Mouse (Mus musculus): ENCODE measurements at regions not wholly inside any gene's neighbourhood (a gene's known extent, or its start where the extent isn't known, plus 50 kb on each side); places are given as distances from the start of the nearest gene placed in this dataset.

DNA sequence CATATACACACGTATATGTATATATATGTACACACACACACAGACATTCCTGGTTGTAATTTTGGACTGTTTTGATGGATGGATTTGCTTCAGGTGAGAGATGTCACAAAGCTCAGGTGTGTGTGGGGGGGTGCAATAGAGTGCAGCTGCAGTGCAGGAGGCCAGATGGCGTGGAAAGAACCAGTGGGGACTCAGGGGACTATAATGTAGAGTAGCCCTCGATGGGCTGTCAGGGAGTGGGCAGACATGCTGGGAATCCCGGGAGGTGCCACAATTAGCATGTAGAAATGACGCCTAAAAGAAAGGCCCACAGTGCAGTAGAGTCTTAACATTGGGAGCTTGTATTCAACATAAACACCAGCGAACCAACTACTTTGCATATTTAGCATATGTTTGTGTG lies 763.5 kb upstream of the Car8 start:
- no peak for DNase-seq

- DNase-seq = no peak
Observed at GRCm38 (mm10) chr4:8998606-8999005, 759.8 kb upstream of the Car8 start.

- no peak for DNase-seq
Observed at GRCm38 (mm10) chr4:8992171-8992570, 753.3 kb upstream of the Car8 start.

DNA sequence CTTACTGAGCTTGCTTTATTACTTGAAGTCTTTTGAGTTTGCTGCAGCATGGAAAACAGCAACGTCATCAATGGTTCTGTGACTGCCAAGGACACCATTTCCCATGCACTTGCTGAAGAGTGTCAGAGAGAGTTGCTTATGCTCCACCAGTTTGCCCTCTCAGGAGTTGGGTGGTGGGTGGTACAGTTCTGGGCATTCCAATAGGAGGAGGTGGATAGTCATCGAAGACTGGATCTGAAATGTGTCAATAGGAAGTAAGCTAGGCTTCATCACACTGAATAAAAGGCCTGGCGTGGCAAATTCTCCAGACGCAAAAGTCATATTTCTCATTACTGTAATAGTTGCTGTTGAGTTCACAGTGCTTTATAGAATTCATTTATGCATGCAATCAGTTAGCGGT lies 751.7 kb upstream of the Car8 start:
- DNase-seq = no peak

GRCm38 (mm10) chr4:8989614-8990013 lies 750.8 kb upstream of the Car8 start:
- DNase-seq = no peak

- DNase-seq = no peak
Observed at GRCm38 (mm10) chr4:8989110-8989509, 750.3 kb upstream of the Car8 start.

DNA sequence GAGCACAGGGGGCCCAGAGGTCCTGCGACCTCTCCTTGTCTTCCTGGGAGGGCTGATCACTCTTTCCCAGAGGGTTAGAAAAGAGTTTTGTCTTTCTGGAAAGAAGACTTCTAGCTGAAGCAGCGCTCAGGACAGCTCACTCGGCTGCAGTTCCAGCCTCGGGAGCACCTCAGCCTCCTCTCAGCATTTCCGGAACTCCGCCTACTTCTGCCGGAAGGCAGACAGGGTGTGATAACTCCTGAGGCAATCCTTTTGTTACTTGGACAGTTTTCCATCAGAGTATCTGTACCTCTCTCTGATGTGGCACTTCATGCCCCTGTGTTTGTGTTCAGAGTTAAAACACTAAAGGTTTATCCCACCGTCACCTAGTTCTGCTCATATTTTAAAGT lies 749.5 kb upstream of the Car8 start:
- no peak for DNase-seq

DNA sequence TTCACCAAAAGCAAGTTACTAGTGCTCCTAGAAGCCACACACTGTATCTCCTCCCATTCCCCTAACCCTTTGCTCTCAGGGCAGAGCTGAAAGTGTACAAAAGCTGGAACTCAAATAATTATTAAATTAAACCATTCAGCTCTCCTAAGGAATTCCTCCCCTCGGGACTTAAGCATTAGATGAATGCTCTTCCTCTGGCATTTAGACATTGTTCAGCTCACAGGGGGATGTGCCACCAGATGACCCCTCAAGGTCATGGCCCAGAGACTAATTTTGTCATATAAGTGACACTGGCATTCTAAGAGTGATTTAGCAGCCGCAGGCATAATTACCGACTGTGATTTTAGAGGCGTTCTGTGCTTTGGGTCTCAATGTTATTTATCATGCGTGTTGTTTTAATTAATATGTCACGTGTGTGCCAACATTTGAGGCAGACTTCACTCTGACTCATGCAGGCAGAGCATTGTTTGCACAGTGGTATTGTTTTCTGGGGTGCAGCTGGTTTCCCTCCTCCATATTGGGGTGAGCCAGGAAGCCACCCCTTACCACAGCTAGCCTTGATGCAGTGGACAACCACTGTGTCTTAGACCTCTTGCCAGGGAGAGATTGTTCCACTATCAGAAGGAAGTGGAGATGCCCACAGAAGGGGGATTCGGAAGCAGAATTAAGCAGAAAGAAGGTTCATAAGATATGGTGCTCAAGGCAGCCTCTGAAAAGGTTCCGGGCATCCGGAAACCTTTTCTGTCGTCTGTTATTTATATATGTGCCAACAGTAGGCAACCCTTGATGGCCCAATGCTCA lies 748.9 kb upstream of the Car8 start:
- DNase-seq = no peak

DNA sequence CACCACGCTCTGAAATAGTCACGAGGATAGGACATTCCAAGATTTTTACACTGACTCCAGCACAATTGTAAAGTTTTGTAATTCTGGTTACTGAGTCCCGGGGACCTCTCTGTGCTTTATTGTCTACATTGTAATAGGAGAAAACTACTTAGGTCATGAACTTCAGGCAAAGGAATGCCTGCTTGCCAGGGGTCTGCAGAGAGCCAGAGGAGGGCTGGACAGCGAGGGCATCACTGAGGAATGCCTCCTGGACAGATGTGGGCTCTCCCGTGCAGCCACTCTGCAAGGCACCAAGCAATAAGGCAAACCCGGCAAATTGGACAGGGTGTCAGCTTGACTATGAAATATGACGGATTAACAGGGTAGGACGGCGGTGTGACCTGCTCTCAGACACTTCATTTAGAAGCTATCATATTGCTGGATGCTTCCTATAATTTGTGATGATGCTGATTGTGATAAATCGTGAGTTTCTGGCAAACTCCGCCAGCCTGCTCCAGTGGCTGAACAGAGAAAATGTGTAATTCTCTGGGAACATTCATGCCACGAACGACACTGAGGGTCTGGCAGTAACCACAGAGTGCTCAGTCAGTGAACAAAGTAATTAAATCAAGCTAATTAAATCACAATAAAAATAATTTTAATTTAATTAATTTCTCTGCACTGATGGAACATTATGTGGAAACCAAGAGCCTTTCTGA lies 747.7 kb upstream of the Car8 start:
- DNase-seq = no peak

GRCm38 (mm10) chr4:8984059-8984606 lies 745.3 kb upstream of the Car8 start:
- no peak for DNase-seq

DNA sequence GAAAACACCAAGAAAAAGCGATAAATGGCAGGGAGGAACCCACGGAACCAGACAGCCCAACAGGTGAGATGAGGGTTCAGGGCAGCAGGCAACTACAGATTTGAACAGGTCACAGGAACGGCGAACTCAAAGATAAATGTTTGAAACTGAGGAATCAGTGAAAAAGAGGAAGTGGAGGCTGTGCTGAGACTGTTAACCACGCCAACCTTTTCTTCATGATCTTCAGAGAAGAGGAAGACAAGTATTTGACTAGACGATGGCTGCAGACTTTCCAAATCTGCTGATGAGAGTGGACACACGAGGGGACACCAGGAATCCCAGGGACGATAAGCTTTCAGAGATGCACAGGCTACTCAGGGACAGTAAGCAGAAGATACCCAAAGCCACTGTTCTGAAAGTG lies 740.1 kb upstream of the Car8 start:
- no peak for DNase-seq

GRCm38 (mm10) chr4:8969951-8970455 lies 731.2 kb upstream of the Car8 start:
- peak in 1 of 2 experiments; percentile 14 for DNase-seq

GRCm38 (mm10) chr4:8968741-8969140 lies 729.9 kb upstream of the Car8 start:
- no peak for DNase-seq

- no peak for DNase-seq
Observed at GRCm38 (mm10) chr4:8967986-8968385, 729.1 kb upstream of the Car8 start.

- no peak for DNase-seq
Observed at GRCm38 (mm10) chr4:8965563-8965962, 726.7 kb upstream of the Car8 start.

DNA sequence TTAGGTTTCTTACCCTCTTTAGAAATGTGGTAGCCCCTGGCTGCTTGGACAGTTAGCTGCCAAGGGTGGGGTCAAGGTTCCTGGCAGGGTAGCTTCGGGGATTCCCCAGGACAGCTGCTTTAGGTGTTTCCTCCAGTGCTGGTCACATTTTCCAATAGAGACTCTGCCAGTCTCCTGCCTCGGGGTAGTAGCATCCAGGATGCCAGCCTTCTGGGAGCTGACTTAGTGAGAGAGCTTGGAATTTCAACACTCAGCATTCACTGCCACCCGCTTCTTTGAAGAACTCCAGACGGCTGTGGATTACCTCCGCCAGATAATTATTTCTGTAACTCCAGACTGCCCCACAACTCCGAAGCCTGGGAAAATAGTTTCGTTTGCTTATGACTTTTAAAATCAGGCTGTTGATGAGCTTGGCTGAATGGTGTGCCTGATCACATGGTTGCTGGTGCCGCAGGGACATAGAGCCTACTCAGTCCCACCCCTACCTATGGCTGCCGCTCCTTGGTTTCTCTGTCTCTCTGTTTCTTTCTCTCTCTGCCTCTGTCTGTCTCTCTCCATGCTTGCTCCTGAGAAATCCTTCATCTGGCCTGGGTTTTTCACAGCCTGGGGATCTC lies 724.2 kb upstream of the Car8 start:
- no peak for DNase-seq

DNA sequence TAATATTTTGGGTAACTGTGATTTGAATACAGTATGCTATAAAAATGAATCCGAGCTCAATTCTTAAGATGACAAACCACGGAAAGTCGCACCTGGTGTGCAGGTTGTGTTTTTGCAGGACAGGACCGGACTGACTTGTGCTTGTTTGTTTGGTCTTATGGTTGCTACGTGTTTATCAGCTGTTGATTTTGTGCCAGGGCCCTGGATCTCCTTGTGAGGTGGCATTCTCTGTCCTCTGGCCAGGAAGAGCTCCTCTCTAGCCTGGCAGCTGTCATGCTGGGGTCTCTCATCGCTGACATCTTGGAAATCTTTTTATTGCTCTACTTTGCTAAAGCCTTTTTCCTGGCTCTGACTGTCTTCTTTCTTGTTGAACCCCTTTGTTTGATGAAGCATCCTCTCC lies 723.0 kb upstream of the Car8 start:
- no peak for DNase-seq

GRCm38 (mm10) chr4:8957771-8958170 lies 718.9 kb upstream of the Car8 start:
- DNase-seq = no peak

DNA sequence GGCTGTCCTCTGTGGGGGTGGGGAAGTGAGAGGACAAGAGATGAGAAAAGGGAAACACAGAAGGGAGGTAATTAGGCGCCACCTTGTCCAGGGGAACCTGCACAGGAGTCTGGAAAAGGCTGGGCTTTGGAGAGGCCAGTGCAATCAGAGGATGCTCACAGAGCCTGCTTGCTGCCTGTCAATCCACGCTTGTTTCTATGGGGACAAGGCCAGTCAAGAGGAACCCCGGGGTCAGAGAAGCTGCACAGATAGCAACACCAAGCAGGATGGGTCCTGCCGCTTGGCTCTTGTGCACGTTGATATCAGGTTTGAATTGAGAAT lies 718.1 kb upstream of the Car8 start:
- no peak for DNase-seq

DNA sequence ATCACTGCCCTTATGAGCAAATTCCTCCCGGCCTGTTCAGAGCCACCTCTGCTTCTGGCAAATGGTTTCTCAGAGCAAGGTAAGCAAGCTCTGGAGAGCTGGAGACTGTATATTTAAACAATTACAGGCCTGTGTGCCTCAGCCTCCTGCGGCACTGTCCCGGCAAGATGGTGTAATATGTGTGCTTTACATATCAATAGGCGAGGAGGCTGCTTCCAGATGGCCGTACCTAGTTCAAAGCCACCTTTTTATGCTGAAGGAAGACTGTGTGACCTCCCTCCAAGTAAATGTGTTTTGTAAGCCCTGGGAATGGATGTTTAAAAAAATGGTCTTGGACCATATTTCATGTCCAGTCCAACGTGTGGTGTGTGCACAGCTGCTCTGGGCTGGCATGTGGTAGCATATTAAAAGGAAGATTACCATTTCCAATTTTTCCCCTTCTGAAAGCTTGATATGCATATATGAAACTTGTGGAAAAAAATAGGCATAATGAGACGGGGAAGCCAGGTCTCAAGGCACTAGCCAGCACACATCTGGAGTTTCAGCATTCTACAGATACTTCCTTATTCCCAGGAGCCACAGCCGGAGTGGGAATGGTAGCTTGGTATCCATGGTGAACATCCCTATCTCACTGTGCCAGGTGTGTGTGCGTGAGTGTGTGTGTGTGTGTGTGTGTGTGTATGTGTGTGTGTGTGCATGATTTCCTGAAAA lies 717.6 kb upstream of the Car8 start:
- no peak for DNase-seq

DNA sequence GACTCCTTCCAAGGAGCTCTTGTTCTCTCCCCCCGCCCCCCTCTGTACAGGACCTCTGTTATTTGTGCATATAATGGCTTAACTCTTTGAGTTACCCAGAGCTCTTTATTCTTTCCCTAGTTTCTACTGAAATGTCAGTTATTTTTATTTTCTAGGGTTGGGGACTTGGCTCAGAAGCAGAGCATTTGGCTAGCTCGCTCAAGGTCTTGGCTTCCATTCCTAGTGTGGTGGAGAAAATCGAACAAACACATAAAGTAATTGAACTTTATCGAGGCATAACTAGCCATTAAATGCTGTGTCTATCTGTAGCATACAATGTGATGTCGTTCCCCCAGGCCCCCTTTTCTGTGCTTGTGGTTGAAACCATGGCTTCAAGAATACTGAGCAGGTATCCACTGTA lies 716.5 kb upstream of the Car8 start:
- DNase-seq = peak in 1 of 2 experiments; percentile 33

DNA sequence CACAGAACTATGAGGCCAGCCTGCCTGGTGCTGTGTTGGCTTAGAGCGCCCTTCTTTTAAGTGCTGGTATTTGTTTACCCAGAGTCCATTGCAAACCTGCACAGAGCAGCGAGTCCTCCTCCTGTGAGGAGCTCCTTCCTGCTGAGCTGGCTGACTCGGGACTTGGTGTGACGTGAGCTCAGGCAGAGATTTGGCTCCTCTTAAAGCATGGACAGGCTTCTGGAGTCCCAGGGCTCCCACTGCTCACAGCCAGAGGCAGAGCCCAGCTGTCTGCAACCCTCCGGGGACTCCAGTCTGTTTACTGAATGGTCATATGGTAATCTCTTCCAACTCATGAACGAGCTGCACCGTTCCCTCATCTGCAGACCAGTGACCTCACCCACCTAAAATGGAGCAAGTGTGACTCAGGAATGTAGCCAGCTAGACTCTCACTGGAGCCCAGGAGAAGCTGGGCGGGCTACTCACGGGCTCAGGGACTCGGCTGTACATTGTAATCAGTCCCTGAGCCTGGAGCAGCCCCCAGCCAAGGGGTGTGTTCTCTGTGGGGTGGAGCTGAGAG lies 715.6 kb upstream of the Car8 start:
- peak; percentile 35 to 53 for DNase-seq

DNA sequence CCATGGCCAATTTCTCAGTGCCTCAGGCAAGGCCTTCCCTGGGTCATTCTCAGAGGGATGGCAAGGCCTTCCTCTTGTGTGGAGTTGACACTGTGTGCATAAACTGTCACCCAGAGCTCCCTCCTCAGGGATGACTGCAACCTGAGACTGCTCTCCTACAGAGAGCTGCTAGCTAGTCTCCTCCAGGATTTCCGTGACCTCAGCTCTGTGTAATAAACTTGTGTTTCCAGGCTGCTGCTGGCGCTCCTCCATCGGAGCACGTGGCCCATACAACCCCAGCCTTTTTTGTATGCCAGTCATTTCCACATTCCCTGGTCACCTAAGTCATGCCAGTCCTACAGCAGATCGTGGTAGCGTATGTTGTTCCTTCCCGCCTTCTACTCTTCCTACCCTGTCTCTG lies 714.3 kb upstream of the Car8 start:
- no peak for DNase-seq

Measured in cerebellum, postnatal 36 days (tissue).